Mouse (Mus musculus): ENCODE data around the gene Pex10. TPM values are rescaled to one million over a fixed set of nuclear protein-coding genes. Genes with fewer than 3 reads are reported as not detected.

Pex10 gene
- polyA plus RNA-seq, 1 experiment from 2014 or later = 26.4 TPM

DNA sequence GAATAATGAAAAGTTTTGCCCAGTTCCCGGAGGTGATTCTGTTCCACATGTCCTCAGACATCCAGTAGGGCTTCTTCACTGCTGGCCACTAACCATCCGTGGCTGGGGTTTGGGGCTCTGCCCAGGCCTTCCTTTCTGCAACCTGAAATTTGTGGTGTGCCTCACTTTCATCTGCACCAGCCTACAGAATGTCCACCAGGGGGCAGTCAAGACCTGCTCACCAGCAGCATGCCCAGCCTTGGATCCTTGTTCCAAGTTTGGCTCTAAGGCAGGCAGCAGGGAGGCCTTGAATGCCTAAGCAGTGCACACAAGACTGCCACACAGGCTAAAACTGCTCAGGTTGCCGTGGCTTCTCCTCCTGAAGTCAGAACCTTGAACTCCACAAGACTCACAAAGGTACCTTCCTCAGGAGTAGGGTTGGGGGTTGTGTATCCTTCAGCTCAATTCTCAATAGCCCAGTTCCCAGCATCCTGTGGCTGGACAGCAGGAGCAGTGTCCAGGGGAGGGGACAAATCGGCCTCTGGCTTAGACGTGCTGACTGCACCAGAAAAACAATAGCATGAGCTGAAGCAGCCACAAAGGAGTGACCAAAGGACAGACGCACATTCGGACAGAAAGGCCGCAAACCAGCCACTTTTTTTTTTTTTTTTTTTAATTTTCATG is 28.6 kb downstream of the Pex10 start:
- no peaks in the 10 kb centered on the region for H3K27me3 ChIP-seq
- H3K4me2 ChIP-seq = no peak overlapping the region
- peaks cover 10% of the 10 kb centered on the region for H3K36me3 ChIP-seq
- H3K27ac ChIP-seq = peak overlapping the region; percentile 74
- peaks cover 7% of the 10 kb centered on the region for H3K4me1 ChIP-seq
- H3K4me3 ChIP-seq = no peak overlapping the region
- peak; percentile 67 for ATAC-seq (ENCODE audit: insufficient number of reproducible peaks, insufficient read depth, low FRiP score, low TSS enrichment, low read depth)
- 46% methylated on average over 8 of the region's 8 CpGs for WGBS
- H3K9me3 ChIP-seq = no peaks in the 10 kb centered on the region
- H3K9ac ChIP-seq = peak overlapping the region; percentile 55

DNA sequence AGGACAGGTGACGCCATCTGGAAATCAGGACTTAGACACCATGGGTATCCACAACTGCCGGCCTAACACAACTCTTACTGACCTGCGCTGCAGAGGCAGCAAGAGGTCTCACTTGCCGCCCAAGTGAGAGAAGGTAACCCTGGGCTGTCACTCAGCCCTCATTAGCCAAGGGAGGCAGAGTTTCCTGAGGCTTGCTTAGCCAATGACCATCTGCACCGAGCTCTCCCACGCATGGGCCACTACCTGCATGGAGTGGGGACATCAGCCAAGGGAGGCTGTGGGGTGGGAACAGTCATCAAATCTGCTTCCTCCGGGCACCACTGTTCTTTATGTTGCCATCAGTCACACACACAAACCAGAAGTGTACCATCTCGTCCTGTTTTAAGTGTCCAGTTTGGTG is 29.2 kb downstream of the Pex10 start:
- Histone ChIP-seq H3K4me2 (no peak overlapping the region), H3K4me3 (no peak overlapping the region), H3K27me3 (no peaks in the 10 kb centered on the region), H3K36me3 (peaks cover 9% of the 10 kb centered on the region), H3K4me1 (peaks cover 7% of the 10 kb centered on the region), H3K27ac (no peak overlapping the region), H3K9me3 (no peaks in the 10 kb centered on the region), H3K9ac (no peak overlapping the region; the same call in 1 of the 2 replicates)
- 87% methylated on average over 8 of the region's 8 CpGs for WGBS
- no peak for ATAC-seq (ENCODE audit: insufficient number of reproducible peaks, insufficient read depth, low FRiP score, low TSS enrichment, low read depth)

DNA sequence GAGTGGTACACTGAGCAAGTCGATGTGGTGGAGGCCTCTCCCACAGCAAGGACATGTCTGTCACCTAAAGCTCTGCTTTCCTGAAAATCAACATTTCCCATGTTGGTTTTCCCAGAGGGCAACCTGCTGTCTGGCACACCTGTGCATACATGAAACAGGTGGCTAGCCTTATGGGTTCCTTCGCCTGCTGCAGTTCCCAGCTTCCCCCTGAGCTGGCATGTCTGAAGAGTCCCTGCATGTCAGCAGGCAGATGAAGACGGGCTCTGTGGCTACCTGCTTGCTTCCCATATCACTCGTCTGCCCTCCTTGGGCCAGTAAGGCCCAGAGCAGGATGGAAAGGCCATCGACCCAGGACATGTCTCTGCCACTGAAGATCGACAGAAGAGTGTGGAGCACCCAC is 30.6 kb downstream of the Pex10 start:
- WGBS = 82% methylated on average over 6 of the region's 6 CpGs
- ATAC-seq (ENCODE audit: insufficient number of reproducible peaks, insufficient read depth, low FRiP score, low TSS enrichment, low read depth) = no peak
- no peak overlapping the region for H3K9ac ChIP-seq

DNA sequence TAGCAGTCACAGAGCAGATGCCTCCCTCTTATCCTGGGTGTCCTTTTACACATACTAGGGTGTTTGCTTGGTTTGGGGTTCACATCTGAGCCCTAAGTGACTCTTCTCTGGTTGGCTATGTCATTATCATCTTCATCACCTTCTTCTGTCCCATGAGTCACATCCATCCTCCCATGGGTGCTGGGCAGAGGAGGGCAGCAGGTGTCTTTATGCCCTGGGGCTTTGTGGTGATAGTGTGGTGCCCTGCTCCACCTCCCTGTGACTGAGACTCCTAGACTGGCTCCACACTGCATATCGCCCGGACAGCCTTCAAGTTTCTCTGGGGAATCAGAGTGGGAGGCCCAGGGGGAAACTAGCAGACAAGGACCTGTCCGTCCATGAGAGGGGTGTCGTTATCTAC is 31.8 kb downstream of the Pex10 start:
- Histone ChIP-seq H3K4me1 (peaks cover 7% of the 10 kb centered on the region), H3K4me2 (no peak overlapping the region), H3K36me3 (no peaks in the 10 kb centered on the region), H3K4me3 (no peak overlapping the region), H3K9me3 (no peaks in the 10 kb centered on the region), H3K27ac (no peak overlapping the region), H3K27me3 (no peaks in the 10 kb centered on the region), H3K9ac (no peak overlapping the region)
- WGBS = 80% methylated on average over 4 of the region's 4 CpGs
- ATAC-seq (ENCODE audit: insufficient number of reproducible peaks, insufficient read depth, low FRiP score, low TSS enrichment, low read depth) = no peak

More for the DNA sequence above, 30.6 kb downstream of the Pex10 start:
- H3K27me3 ChIP-seq = no peaks in the 10 kb centered on the region
- H3K9me3 ChIP-seq = no peaks in the 10 kb centered on the region
- no peak overlapping the region for H3K4me3 ChIP-seq
- H3K4me2 ChIP-seq = no peak overlapping the region
- peaks cover 4% of the 10 kb centered on the region; the same call in 1 of the 2 replicates for H3K36me3 ChIP-seq
- no peak overlapping the region for H3K27ac ChIP-seq
- H3K4me1 ChIP-seq = peaks cover 7% of the 10 kb centered on the region

DNA sequence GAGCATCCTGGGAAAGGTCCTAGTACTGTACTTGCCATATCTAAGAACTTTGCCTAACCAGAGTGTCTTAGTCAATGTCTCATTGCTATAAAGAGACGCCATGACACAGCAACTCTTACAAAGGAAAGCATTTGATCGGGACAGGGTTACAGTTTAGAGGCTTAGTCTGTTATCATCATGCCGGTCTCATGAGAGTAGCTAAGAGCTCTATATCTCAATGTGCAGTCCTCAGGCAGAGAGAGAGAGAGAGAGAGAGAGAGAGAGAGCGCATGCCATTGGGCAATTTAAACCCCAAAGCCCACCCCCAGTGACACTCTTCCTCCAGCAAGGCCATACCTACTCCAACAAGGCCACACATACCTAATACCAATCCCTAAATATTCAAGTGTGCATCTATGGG is 41.1 kb downstream of the Pex10 start:
- no peaks in the 10 kb centered on the region for H3K27me3 ChIP-seq
- H3K4me2 ChIP-seq = no peak overlapping the region
- no peak overlapping the region for H3K27ac ChIP-seq
- peaks cover 6% of the 10 kb centered on the region for H3K4me1 ChIP-seq
- no peak overlapping the region for H3K4me3 ChIP-seq
- 90% methylated on average over 4 of the region's 4 CpGs for WGBS
- H3K36me3 ChIP-seq = no peaks in the 10 kb centered on the region
- ATAC-seq (ENCODE audit: insufficient number of reproducible peaks, insufficient read depth, low FRiP score, low TSS enrichment, low read depth) = no peak
- no peaks in the 10 kb centered on the region for H3K9me3 ChIP-seq
- no peak overlapping the region for H3K9ac ChIP-seq

DNA sequence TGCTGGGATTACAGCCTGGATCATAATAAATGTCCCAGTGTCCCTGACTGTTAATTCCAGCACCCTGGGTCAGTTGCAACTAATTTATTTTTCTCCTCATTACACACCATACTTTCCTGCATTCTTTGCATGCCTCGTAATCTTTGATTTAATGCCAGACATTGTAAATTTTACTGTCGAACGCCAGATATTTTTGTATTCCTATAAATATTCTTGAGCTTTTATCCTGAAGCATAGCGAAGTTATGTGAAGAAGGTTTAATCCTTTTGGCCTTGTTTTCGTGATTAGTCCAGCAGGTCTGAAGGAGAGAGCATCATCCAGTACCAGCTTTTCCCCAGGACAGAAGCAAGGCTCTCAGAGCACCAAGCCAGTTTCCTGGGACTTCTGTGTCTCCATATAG is 42.7 kb downstream of the Pex10 start:
- H3K4me2 ChIP-seq = no peak overlapping the region
- no peak for ATAC-seq (ENCODE audit: insufficient number of reproducible peaks, insufficient read depth, low FRiP score, low TSS enrichment, low read depth)
- H3K4me3 ChIP-seq = no peak overlapping the region
- no peak overlapping the region; the same call in 1 of the 2 replicates for H3K27ac ChIP-seq
- H3K36me3 ChIP-seq = no peaks in the 10 kb centered on the region
- H3K9ac ChIP-seq = no peak overlapping the region
- peaks cover 17% of the 10 kb centered on the region for H3K4me1 ChIP-seq
- no peaks in the 10 kb centered on the region for H3K27me3 ChIP-seq
- 67% methylated on average over 5 of the region's 5 CpGs for WGBS
- H3K9me3 ChIP-seq = no peaks in the 10 kb centered on the region

DNA sequence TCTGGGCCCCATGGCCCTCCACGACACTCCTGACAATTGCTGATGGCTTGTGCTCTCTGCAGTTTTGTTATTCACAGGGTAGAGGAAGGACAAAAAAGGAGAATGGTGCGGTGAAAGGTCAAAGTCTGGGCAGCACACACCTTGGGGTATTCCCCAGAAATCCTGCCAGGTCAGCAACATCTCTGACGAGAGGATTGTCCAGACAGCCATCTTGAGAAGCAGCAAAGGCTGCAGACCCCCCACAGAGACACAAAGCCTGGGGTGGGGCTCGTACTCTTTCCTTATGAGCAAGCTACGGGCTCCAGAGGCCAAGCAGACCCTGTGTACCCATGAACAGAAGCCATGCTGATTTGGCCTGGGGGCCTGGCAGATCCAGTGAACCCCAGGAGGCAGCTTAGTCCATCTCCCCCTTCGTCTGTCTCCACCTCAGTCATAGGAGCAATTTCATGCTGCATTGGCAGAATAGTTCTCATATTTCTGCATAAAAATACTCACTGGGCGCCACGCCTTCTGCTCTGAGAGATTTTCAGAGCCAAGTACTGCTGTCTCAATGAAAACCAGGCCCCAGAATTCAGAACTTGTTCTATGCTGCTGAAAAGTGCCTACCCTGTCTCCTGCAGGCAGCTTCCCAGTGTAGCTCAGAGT is 47.1 kb downstream of the Pex10 start:
- peaks cover 50% of the 10 kb centered on the region for H3K4me1 ChIP-seq
- H3K36me3 ChIP-seq = peaks cover 7% of the 10 kb centered on the region; the same call in 1 of the 2 replicates
- no peaks in the 10 kb centered on the region for H3K27me3 ChIP-seq
- H3K9me3 ChIP-seq = peaks cover 10% of the 10 kb centered on the region; the same call in 1 of the 2 replicates
- H3K27ac ChIP-seq = peak overlapping the region; percentile 90
- no peak for ATAC-seq (ENCODE audit: insufficient number of reproducible peaks, insufficient read depth, low FRiP score, low TSS enrichment, low read depth)
- H3K4me3 ChIP-seq = no peak overlapping the region
- WGBS = 22% methylated on average over 8 of the region's 8 CpGs
- H3K9ac ChIP-seq = peak overlapping the region; percentile 57; the same call in 1 of the 2 replicates
- H3K4me2 ChIP-seq = peak overlapping the region; percentile 38

DNA sequence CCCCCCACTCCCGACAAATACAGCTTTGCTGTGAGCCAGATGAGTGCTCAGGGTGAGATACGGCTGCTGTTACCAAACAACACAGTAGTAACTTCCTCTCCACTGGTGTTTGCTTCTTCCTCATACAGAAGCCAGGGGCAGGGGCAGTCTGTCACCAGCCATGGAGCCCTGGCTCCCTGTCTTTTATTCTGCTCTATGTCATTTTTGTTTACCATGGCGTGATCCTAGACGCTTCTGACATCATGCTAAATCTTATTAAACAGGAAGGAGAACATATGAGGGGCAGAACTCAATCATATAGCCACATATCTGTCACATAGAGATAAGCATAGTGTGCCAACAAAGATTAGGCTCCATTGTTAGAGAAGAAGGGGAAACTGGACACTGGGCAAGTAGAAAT is 49.8 kb downstream of the Pex10 start:
- H3K27ac ChIP-seq = no peak overlapping the region
- 67% methylated on average over 4 of the region's 4 CpGs for WGBS
- peaks cover 60% of the 10 kb centered on the region for H3K4me1 ChIP-seq

DNA sequence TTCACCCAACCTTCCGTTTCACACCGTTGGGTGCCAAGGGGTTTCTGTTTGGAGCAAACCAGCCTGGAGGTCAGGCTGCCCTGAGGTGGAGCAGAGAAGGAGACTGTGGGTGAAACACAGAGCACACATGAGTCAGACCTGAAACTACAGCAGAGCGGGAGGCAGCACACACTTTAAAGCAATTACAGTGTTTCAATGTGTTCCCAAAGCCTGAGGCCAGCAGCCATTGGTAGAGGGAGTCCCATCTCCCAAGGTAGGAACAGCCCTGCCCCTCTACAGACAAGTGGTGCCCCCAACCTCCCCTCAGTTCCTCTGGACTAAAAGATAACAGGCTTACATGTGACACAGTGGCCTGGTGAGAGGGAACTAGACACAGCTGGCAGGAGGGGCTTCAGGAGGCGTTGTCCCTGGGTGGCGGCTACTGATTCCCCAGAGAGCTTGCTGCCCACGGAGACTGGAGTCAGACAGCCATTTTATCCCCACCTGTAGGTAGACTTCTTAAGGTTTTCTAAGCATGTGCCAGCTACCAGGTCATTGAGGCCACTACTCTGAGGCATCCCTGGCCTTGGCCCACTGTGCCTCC is 50.7 kb downstream of the Pex10 start:
- Histone ChIP-seq H3K36me3 (peaks cover 7% of the 10 kb centered on the region; the same call in 1 of the 2 replicates), H3K4me2 (no peak overlapping the region), H3K4me1 (peaks cover 68% of the 10 kb centered on the region), H3K27me3 (no peaks in the 10 kb centered on the region), H3K9ac (no peak overlapping the region), H3K27ac (no peak overlapping the region), H3K4me3 (no peak overlapping the region), H3K9me3 (peaks cover 10% of the 10 kb centered on the region; the same call in 1 of the 2 replicates)
- no peak for ATAC-seq (ENCODE audit: insufficient number of reproducible peaks, insufficient read depth, low FRiP score, low TSS enrichment, low read depth)
- WGBS = 78% methylated on average over 6 of the region's 6 CpGs

More for the DNA sequence above, 49.8 kb downstream of the Pex10 start:
- Histone ChIP-seq H3K36me3 (peaks cover 7% of the 10 kb centered on the region; the same call in 1 of the 2 replicates), H3K4me2 (no peak overlapping the region), H3K9ac (no peak overlapping the region), H3K9me3 (peaks cover 10% of the 10 kb centered on the region; the same call in 1 of the 2 replicates), H3K27me3 (no peaks in the 10 kb centered on the region), H3K4me3 (no peak overlapping the region)
- ATAC-seq (ENCODE audit: insufficient number of reproducible peaks, insufficient read depth, low FRiP score, low TSS enrichment, low read depth) = no peak

DNA sequence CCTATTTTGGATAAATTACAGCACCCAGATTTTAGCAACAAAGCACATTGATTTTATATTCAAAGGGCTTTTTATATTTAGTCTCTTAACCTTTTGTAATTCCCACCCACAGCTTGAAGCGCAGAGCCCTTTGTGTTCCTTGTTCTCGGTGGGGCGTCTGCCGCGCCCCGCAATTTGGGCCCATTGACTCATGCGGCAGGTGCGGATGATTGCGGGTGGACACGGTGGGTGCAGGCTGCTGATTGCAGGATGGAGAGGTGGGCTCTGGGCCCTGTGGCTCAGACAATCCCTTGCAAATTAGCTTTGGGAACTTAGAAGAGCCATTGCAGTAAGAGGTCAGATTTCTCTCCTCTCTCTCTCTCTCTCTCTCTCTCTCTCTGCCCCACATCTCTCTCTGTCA is 51.5 kb downstream of the Pex10 start:
- Histone ChIP-seq H3K27ac (no peak overlapping the region), H3K36me3 (peaks cover 7% of the 10 kb centered on the region; the same call in 1 of the 2 replicates), H3K4me3 (no peak overlapping the region), H3K9ac (no peak overlapping the region), H3K9me3 (peaks cover 10% of the 10 kb centered on the region; the same call in 1 of the 2 replicates), H3K4me1 (peaks cover 76% of the 10 kb centered on the region), H3K27me3 (no peaks in the 10 kb centered on the region), H3K4me2 (no peak overlapping the region)
- WGBS = 80% methylated on average over 10 of the region's 10 CpGs
- ATAC-seq (ENCODE audit: insufficient number of reproducible peaks, insufficient read depth, low FRiP score, low TSS enrichment, low read depth) = no peak

DNA sequence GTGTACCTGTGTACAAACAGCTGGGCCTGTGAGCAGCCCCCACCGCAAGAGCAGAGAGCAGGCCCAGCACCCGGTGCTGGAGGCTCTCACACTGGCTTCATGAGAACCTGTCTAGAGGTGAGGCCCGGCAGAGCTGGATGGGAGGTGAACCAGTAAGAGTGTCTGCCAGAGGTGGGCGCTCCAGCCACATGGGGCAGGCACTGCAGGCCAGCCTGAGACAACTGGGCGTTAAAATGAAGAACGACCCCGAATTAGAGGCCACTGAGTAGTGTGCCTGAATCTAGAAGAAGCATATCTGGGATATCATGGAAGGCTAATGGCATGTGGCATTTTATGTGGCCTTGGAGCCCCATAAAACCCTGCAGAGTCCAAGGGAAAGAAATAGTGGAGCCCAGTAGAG is 53.2 kb downstream of the Pex10 start:
- no peak overlapping the region for H3K9ac ChIP-seq
- WGBS = 85% methylated on average over 7 of the region's 7 CpGs
- peaks cover 76% of the 10 kb centered on the region for H3K4me1 ChIP-seq

More for the DNA sequence above, 53.2 kb downstream of the Pex10 start:
- H3K4me2 ChIP-seq = no peak overlapping the region
- peak overlapping the region; percentile 95; the same call in 1 of the 2 replicates for H3K27ac ChIP-seq
- peaks cover 10% of the 10 kb centered on the region; the same call in 1 of the 2 replicates for H3K9me3 ChIP-seq
- ATAC-seq (ENCODE audit: insufficient number of reproducible peaks, insufficient read depth, low FRiP score, low TSS enrichment, low read depth) = no peak
- H3K36me3 ChIP-seq = peaks cover 7% of the 10 kb centered on the region; the same call in 1 of the 2 replicates
- no peak overlapping the region for H3K4me3 ChIP-seq
- H3K27me3 ChIP-seq = no peaks in the 10 kb centered on the region

All from embryonic facial prominence, embryonic 13.5 days (tissue).